9 mouse cellular contexts compared by ENCODE assay signal in the genomic region with DNA sequence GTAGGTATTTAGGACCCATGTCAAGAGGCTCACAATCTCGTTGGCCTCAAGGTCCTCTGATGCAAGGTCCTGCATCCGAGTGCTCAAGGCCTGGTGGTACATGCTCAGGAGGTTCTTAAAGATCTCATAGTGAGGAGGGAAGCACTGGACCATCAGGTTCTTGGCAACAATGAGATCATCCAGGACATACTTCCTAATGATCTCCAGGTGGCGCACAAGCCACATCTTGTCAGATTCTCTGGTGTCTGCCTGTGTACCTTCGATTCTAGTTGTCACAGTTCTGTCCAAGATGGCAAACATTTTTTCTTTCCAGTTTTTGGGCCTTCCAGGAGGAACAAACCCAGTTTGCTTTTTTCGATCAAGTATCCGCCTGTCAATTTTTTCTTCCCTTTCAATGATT. TPM values are rescaled to one million over a fixed set of nuclear protein-coding genes. Genes with fewer than 3 reads are reported as not detected.
DNase-seq lines count a peak whose midpoint lies in the region; TF ChIP-seq lines count a peak whose summit lies in the region.
"Had no signal": no experiment of that assay in that cellular context is flagged by ENCODE, and none has a peak within 500 bp of the region (broad histone marks: within the 10 kb centered on the region; RNA-seq: fewer than 3 reads in every experiment).

No protein-coding gene starts in this region.

- no peak overlapping the region for H3K4me3 ChIP-seq in layer of hippocampus, adult 2 months
- H3K4me3 ChIP-seq: erythroblast, embryonic 14.5 days had no signal

- TF ChIP-seq CTCF in layer of hippocampus, adult 2 months (conservative IDR thresholded peaks at IDR 0.05) = peak; percentile 72

- intact Hi-C loops in left cerebral cortex, postnatal 25 days (cut with DNase I) = loop anchor here (1.0 kb wide), 1 partner anchor 109 kb away; no protein-coding TSS in a partner anchor

- DNase-seq in adrenal gland, postnatal 14 days = peak; percentile 34
- DNase-seq in adrenal gland, postnatal 25 days = no peak
- DNase-seq in layer of hippocampus, adult 2 months (ENCODE audit: low spot score in 2 of 2) = no peak
- DNase-seq in layer of hippocampus, adult 8-10 months (ENCODE audit: low spot score in 2 of 2) = no peak
- DNase-seq in R1 (ENCODE audit: low read depth, low spot score) = peak; percentile 61
- DNase-seq in lung, postnatal 36 days = peak; percentile 16
- no peak for DNase-seq in spleen, postnatal 4 days (ENCODE audit: low spot score in 2 of 2)
- DNase-seq in left cerebral cortex, postnatal 25 days (ENCODE audit: low spot score in 2 of 2) = no peak

- no peak overlapping the region for H3K27ac ChIP-seq in layer of hippocampus, adult 2 months

RNA-seq across cellular contexts. Expression of a gene that starts 15.9 kb away (rescaled TPM):
- 50.4 and 51.5 TPM in 2 replicates for total RNA-seq in adrenal gland, postnatal 14 days (2021)
- total RNA-seq in adrenal gland, postnatal 25 days (2021) = 47.9 and 67.9 TPM in 2 replicates
- total RNA-seq in layer of hippocampus, adult 2 months (2021) = 10 to 100 TPM; 64.0 to 67.1 TPM
- total RNA-seq in layer of hippocampus, adult 8-10 months (2022) = 10 to 100 TPM; 65.6 to 78.6 (median 73.8) TPM
- 10 to 100 TPM; 72.5 to 74.2 TPM for total RNA-seq in left cerebral cortex, postnatal 25 days (2021)

Comparison
In these comparisons a context has a peak if more than half of its experiments do, and no peak if none do; other contexts are left out.
1. DNase-seq: peak in adrenal gland, postnatal 14 days (single experiment), R1 (single experiment) and lung, postnatal 36 days (single experiment); none in adrenal gland, postnatal 25 days (single experiment), layer of hippocampus, adult 2 months (0 of 2), layer of hippocampus, adult 8-10 months (0 of 2), spleen, postnatal 4 days (0 of 2) and left cerebral cortex, postnatal 25 days (0 of 2).